Mouse (Mus musculus): Measurements from ENCODE around the gene Foxd3. TPM values are rescaled to one million over a fixed set of nuclear protein-coding genes. Genes with fewer than 3 reads are reported as not detected.

Gene Foxd3
- total and polyA plus RNA-seq, 2 experiments from 2014 or later: 1.0 TPM; not detected in 1

DNA sequence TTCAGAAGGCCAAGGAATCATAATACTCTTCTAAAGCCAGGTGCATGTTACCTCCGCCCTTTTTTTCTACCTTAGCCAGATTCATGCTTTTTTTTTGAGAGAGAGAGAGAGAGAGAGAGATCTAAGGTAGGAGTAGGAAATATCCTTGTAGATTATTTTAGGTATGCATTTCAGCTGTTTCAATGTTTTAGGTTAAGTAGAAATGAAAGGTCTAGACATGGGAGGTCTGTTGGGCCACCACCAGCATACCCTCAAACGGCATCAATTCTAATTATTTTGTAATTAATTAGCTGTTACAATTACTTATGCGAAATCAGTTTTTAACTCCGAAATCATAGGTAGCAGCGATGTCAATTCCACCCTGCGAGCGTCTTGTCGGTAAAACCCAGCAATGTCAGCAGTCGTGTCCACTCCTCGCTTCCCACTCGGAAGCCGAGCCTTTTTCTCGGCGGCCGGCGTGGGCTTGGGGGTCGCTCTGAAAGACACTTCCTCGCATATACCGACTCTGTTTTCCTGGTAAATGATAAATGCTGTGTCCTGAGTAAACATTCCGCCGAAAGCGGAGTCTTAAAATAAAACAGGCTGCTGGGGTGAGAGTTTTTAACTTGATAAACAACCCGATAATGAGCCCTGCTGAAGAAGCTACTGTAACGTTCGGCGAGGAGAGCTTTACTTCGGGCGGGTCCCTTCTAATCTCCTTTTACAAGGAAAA is 3.4 kb downstream of the Foxd3 start:
- Histone ChIP-seq H3K9me3 (ENCODE audit: low read length) (no peaks in the 10 kb centered on the region), H3K4me3 (ENCODE audit: low read depth, low read length) (no peak overlapping the region), H3K4me2 (ENCODE audit: low read depth, low read length, poor library complexity, severe bottlenecking) (no peak overlapping the region), H3K9ac (replicated peaks; ENCODE audit: low read length, poor library complexity, severe bottlenecking) (no peak overlapping the region), H3K36me3 (ENCODE audit: insufficient read depth, low read length) (no peaks in the 10 kb centered on the region), H3K4me1 (ENCODE audit: insufficient read depth, low read length) (no peaks in the 10 kb centered on the region), H3K27me3 (ENCODE audit: insufficient read depth, low read length) (peaks cover 63% of the 10 kb centered on the region), H3K27ac (ENCODE audit: low read depth, low read length) (no peak overlapping the region)
- no peak for TF ChIP-seq CTCF (IDR thresholded peaks at IDR 0.05)
- WGBS: 2% methylated on average over 28 of the region's 28 CpGs
- no peak for ATAC-seq (ENCODE audit: low FRiP score)
- DNase-seq (ENCODE audit: low spot score): no peak

GRCm38 (mm10) chr4:99660073-99660611 is 4.0 kb downstream of the Foxd3 start:
- Histone ChIP-seq H3K4me2 (ENCODE audit: low read depth, low read length, poor library complexity, severe bottlenecking) (no peak overlapping the region), H3K27me3 (ENCODE audit: insufficient read depth, low read length) (peaks cover 63% of the 10 kb centered on the region), H3K4me3 (ENCODE audit: low read depth, low read length) (no peak overlapping the region), H3K36me3 (ENCODE audit: insufficient read depth, low read length) (no peaks in the 10 kb centered on the region), H3K9ac (replicated peaks; ENCODE audit: low read length, poor library complexity, severe bottlenecking) (no peak overlapping the region), H3K4me1 (ENCODE audit: insufficient read depth, low read length) (no peaks in the 10 kb centered on the region), H3K27ac (ENCODE audit: low read depth, low read length) (no peak overlapping the region), H3K9me3 (ENCODE audit: low read length) (no peaks in the 10 kb centered on the region)
- no peak for TF ChIP-seq CTCF (IDR thresholded peaks at IDR 0.05)
- ATAC-seq (ENCODE audit: low FRiP score) (no peak), DNase-seq (ENCODE audit: low spot score) (no peak)
- WGBS: 1% methylated on average over 20 of the region's 20 CpGs

DNA sequence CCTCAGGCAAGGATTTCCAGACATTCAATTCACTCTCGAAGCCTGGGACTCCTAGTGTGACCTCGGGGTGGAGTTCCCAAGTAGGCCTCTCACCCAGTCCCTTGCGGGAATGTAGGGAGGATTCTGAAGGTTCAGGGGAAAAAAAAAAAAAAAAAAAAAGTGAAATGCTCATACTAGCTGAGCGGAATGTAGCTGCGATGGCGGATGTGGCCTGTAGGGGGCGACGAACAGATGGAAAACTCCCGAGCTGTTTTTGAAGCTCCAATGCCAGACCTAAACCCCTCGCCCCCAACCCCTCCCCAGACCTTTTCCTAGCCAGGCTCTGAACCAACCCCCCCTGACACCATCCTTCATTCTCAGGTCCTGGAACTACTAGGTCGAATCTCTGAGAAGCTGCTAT is 4.9 kb downstream of the Foxd3 start:
- peaks cover 63% of the 10 kb centered on the region for H3K27me3 ChIP-seq (ENCODE audit: insufficient read depth, low read length)
- WGBS: 1% methylated on average over 11 of the region's 11 CpGs

DNA sequence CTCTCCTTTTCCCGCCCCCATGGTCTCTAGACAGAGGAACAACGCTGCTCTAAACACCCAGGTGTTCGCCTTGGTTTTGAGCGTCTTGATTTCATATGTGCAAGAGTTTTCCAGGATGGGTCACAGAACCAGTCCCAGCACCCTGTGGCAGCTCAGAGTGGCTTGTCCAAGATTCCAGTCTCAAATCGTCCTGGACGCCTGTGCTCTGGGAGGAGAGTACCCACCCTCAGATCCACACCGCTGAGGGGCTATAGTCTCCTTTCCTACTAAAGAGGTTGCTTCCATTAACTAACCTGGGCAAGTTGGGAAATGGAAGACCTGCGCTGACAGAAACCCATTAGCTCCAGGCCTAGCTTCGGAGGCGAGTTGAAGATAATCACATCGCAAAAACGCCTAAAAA is 5.9 kb downstream of the Foxd3 start:
- no peak overlapping the region for H3K9ac ChIP-seq (replicated peaks; ENCODE audit: low read length, poor library complexity, severe bottlenecking)
- H3K36me3 ChIP-seq (ENCODE audit: insufficient read depth, low read length): no peaks in the 10 kb centered on the region
- H3K9me3 ChIP-seq (ENCODE audit: low read length): no peaks in the 10 kb centered on the region
- ATAC-seq (ENCODE audit: low FRiP score) (no peak), DNase-seq (ENCODE audit: low spot score) (no peak)
- no peak for TF ChIP-seq CTCF (IDR thresholded peaks at IDR 0.05)
- WGBS: 5% methylated on average over 12 of the region's 12 CpGs
- H3K4me2 ChIP-seq (ENCODE audit: low read depth, low read length, poor library complexity, severe bottlenecking): no peak overlapping the region
- no peak overlapping the region for H3K27ac ChIP-seq (ENCODE audit: low read depth, low read length)
- H3K4me3 ChIP-seq (ENCODE audit: low read depth, low read length): no peak overlapping the region
- H3K27me3 ChIP-seq (ENCODE audit: insufficient read depth, low read length): peaks cover 56% of the 10 kb centered on the region
- no peaks in the 10 kb centered on the region for H3K4me1 ChIP-seq (ENCODE audit: insufficient read depth, low read length)

More for the DNA sequence above, 4.9 kb downstream of the Foxd3 start:
- Histone ChIP-seq H3K9me3 (ENCODE audit: low read length) (no peaks in the 10 kb centered on the region), H3K36me3 (ENCODE audit: insufficient read depth, low read length) (no peaks in the 10 kb centered on the region), H3K4me2 (ENCODE audit: low read depth, low read length, poor library complexity, severe bottlenecking) (no peak overlapping the region), H3K9ac (replicated peaks; ENCODE audit: low read length, poor library complexity, severe bottlenecking) (no peak overlapping the region), H3K27ac (ENCODE audit: low read depth, low read length) (no peak overlapping the region), H3K4me1 (ENCODE audit: insufficient read depth, low read length) (no peaks in the 10 kb centered on the region), H3K4me3 (ENCODE audit: low read depth, low read length) (no peak overlapping the region)
- peak; percentile 72 for TF ChIP-seq CTCF (IDR thresholded peaks at IDR 0.05)
- DNase-seq (ENCODE audit: low spot score) (peak; percentile 78), ATAC-seq (ENCODE audit: low FRiP score) (no peak)

- Histone ChIP-seq H3K27ac (ENCODE audit: low read depth, low read length) (no peak overlapping the region), H3K4me1 (ENCODE audit: insufficient read depth, low read length) (no peaks in the 10 kb centered on the region), H3K27me3 (ENCODE audit: insufficient read depth, low read length) (peaks cover 51% of the 10 kb centered on the region), H3K4me2 (ENCODE audit: low read depth, low read length, poor library complexity, severe bottlenecking) (no peak overlapping the region), H3K9me3 (ENCODE audit: low read length) (no peaks in the 10 kb centered on the region), H3K4me3 (ENCODE audit: low read depth, low read length) (no peak overlapping the region), H3K9ac (replicated peaks; ENCODE audit: low read length, poor library complexity, severe bottlenecking) (no peak overlapping the region), H3K36me3 (ENCODE audit: insufficient read depth, low read length) (no peaks in the 10 kb centered on the region)
- no peak for TF ChIP-seq CTCF (IDR thresholded peaks at IDR 0.05)
- WGBS: 11% methylated on average over 9 of the region's 9 CpGs
- DNase-seq (ENCODE audit: low spot score) (no peak), ATAC-seq (ENCODE audit: low FRiP score) (no peak)
Measured at GRCm38 (mm10) chr4:99662431-99662830, 6.3 kb downstream of the Foxd3 start.

GRCm38 (mm10) chr4:99662841-99663567 is 6.9 kb downstream of the Foxd3 start:
- H3K9ac ChIP-seq (replicated peaks; ENCODE audit: low read length, poor library complexity, severe bottlenecking): no peak overlapping the region
- 3% methylated on average over 28 of the region's 34 CpGs for WGBS
- no peak overlapping the region for H3K27ac ChIP-seq (ENCODE audit: low read depth, low read length)
- no peaks in the 10 kb centered on the region for H3K4me1 ChIP-seq (ENCODE audit: insufficient read depth, low read length)
- no peaks in the 10 kb centered on the region for H3K9me3 ChIP-seq (ENCODE audit: low read length)
- no peak overlapping the region for H3K4me3 ChIP-seq (ENCODE audit: low read depth, low read length)
- TF ChIP-seq CTCF (IDR thresholded peaks at IDR 0.05): no peak
- no peaks in the 10 kb centered on the region for H3K36me3 ChIP-seq (ENCODE audit: insufficient read depth, low read length)
- H3K4me2 ChIP-seq (ENCODE audit: low read depth, low read length, poor library complexity, severe bottlenecking): no peak overlapping the region
- DNase-seq (ENCODE audit: low spot score): no peak
- H3K27me3 ChIP-seq (ENCODE audit: insufficient read depth, low read length): peaks cover 49% of the 10 kb centered on the region
- no peak for ATAC-seq (ENCODE audit: low FRiP score)

All from midbrain, postnatal 0 days (tissue).